Mouse (Mus musculus) lung, adult 2 months (tissue): Measurements from ENCODE around the gene Arl14.
"Not testable (repeated sequence)": the region's sequence is repeated elsewhere in the genome, so short reads cannot be mapped to it uniquely, and the experiment has no call there.

ENCODE experiments used
- CTCF ChIP-seq: fragments of 200-500 bp; IDR thresholded peaks from 2 replicates; pipeline ENCODE4 v1.5.1; 2011; ENCODE audit warnings: mild to moderate bottlenecking, low read length, control low read depth; ENCODE audit not compliant: insufficient read depth
- POLR2A ChIP-seq: fragments of 200-500 bp; IDR thresholded peaks from 2 replicates; pipeline ENCODE4 v1.6.1; 2011; ENCODE audit warnings: low read depth, mild to moderate bottlenecking, control low read depth, low read length, borderline replicate concordance; ENCODE audit errors: extremely low read depth

- TF ChIP-seq POLR2A, CTCF: not testable (repeated sequence)
These were observed 11.5 kb downstream of the Arl14 start for GRCm38 (mm10) chr3:69233552-69234189.
